In the genomic region with DNA sequence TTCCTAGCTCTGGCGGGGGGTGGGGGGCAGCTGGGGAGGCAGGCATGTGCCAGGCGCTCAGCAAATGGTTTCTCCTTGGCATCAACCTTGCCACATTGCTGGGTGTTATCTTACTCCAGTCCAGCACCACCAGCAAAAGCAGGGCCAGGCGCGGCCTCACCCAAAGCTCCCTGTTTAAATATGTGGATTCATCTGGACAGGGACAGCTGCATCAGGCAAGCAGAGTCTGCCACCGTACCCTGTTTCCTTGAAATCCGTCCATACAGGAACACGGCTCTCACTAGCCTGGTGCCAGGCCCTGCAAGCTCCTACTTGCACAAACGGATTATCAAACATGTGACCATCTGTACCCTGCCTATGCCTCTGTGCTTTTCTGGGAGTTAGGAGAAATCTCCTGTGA, we compare ENCODE assay signal across 17 mouse cellular contexts. TPM values are rescaled to one million over a fixed set of nuclear protein-coding genes. Genes with fewer than 3 reads are reported as not detected.
DNase-seq lines count a peak whose midpoint lies in the region; ATAC-seq lines count a peak whose summit lies in the region.
"Had no signal": no experiment of that assay in that cellular context is flagged by ENCODE, and none has a peak within 500 bp of the region (broad histone marks: within the 10 kb centered on the region; RNA-seq: fewer than 3 reads in every experiment).

No protein-coding gene starts in this region.

- no peak overlapping the region for H3K4me3 ChIP-seq in heart, embryonic 16.5 days (ENCODE audit: low read length)
- H3K4me3 ChIP-seq: limb, embryonic 13.5 days; neural tube, embryonic 13.5 days had no signal

- H3K27ac ChIP-seq in heart, embryonic 16.5 days (ENCODE audit: low read length) = 0 out of 2 replicates have a peak overlapping the region, but pooled peaks have one; percentile 5
- H3K27ac ChIP-seq: limb, embryonic 13.5 days; macrophage; neural tube, embryonic 13.5 days had no signal

- ATAC-seq in heart, embryonic 16.5 days (replicated peaks; ENCODE audit: extremely low read depth, insufficient read depth, low FRiP score) = no peak
- ATAC-seq: midbrain, embryonic 16.5 days had no signal

- H3K4me1 ChIP-seq in heart, embryonic 16.5 days (ENCODE audit: control insufficient read depth, insufficient read depth, low read length) = peaks cover 23% of the 10 kb centered on the region

- H3K4me2 ChIP-seq in heart, embryonic 16.5 days (ENCODE audit: low read depth, low read length) = no peak overlapping the region
- H3K4me2 ChIP-seq: limb, embryonic 13.5 days; neural tube, embryonic 13.5 days had no signal

- H3K36me3 ChIP-seq in heart, embryonic 16.5 days (ENCODE audit: control insufficient read depth, insufficient read depth) = 0 out of 2 replicates have a peak, but pooled peaks cover 2% of the 10 kb centered on the region
- H3K36me3 ChIP-seq: neural tube, embryonic 13.5 days had no signal

- no peaks in the 10 kb centered on the region for H3K27me3 ChIP-seq in heart, embryonic 16.5 days (ENCODE audit: control insufficient read depth, insufficient read depth, low read length)
- H3K27me3 ChIP-seq: limb, embryonic 13.5 days; neural tube, embryonic 13.5 days had no signal

- WGBS in heart, embryonic 16.5 days = 66% methylated on average over 8 of the region's 8 CpGs

- no peaks in the 10 kb centered on the region for H3K9me3 ChIP-seq in heart, embryonic 16.5 days (replicated peaks; ENCODE audit: control insufficient read depth, low read length)
- H3K9me3 ChIP-seq: limb, embryonic 13.5 days; neural tube, embryonic 13.5 days had no signal

- intact Hi-C loops in heart, postnatal 14 days (cut with DNase I) = no loop called here

- no peak overlapping the region for H3K9ac ChIP-seq in heart, embryonic 16.5 days (ENCODE audit: low read length)
- H3K9ac ChIP-seq: limb, embryonic 13.5 days; neural tube, embryonic 13.5 days had no signal

- peak; percentile 72 to 80 for DNase-seq in cerebellum, postnatal 10 days
- DNase-seq in cerebellum, adult 9-11 months = no peak
- no peak for DNase-seq in heart, postnatal 14 days
- DNase-seq in urinary bladder, postnatal 14 days (ENCODE audit: low spot score) = peak; percentile 37
- no peak for DNase-seq in urinary bladder, postnatal 10 days (ENCODE audit: low spot score)
- DNase-seq in embryo, embryonic 10.5 days (ENCODE audit: low spot score) = no peak
- DNase-seq in kidney, postnatal 4 days = no peak
- DNase-seq: adrenal gland, adult 2 months; embryo, embryonic 11 days; kidney, adult 8-10 months; lung, adult 18-20 months; retina, postnatal 1 day had no signal

RNA-seq across cellular contexts. Expression of gene Timp3, which starts 21.0 kb away (rescaled TPM):
- polyA plus RNA-seq in heart, embryonic 16.5 days (2015; fragmentation: Nextera tagmentation; extraction: Ambion mirVana) = 90.5 and 91.7 TPM in 2 replicates
- total RNA-seq in heart, postnatal 14 days (2021) = 100 to 1,000 TPM; 163 to 172 TPM

Comparison
In these comparisons a context has a peak if more than half of its experiments do, and no peak if none do; other contexts are left out.
1. DNase-seq: peak in cerebellum, postnatal 10 days (2 of 2) and urinary bladder, postnatal 14 days (single experiment); none in cerebellum, adult 9-11 months (single experiment), heart, postnatal 14 days (0 of 2), urinary bladder, postnatal 10 days (single experiment), embryo, embryonic 10.5 days (single experiment) and kidney, postnatal 4 days (0 of 2).